Mouse (Mus musculus): ENCODE results near the gene Tmem231. TPM values are rescaled to one million over a fixed set of nuclear protein-coding genes. Genes with fewer than 3 reads are reported as not detected.

Tmem231 gene
- total RNA-seq, 1 experiment from 2014 or later = 3.6 TPM

DNA sequence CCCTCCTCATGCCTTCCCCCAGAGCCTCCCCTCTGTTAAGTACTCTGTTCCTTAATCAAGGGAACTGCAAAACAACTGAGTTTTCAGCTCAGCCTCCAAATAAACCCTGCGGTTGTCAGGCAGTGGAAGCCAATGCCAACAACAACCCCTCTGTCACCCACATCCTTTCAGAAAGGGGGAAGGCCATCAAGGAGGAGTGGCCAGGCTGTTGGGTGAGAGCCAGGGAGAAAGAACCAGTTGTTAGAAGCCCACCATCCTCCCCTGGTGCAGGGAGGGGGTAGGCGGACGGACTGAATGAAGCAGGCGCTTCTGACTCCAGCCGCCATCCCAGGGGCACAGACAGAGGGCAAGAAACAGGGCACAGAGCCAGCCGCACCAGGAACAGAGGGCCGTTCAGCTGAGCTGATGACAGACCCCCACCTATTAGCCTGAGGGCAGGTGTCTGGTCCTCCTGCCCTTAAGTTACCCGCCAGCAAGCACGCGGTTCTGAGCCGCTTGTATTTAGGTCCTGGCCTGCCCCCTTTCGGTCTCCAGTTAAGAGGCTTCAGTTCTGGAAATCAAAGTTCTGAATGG is 20.7 kb downstream of the Tmem231 start:
- peak; percentile 87 for ATAC-seq (replicated peaks; ENCODE audit: low read depth, poor library complexity, severe bottlenecking)

DNA sequence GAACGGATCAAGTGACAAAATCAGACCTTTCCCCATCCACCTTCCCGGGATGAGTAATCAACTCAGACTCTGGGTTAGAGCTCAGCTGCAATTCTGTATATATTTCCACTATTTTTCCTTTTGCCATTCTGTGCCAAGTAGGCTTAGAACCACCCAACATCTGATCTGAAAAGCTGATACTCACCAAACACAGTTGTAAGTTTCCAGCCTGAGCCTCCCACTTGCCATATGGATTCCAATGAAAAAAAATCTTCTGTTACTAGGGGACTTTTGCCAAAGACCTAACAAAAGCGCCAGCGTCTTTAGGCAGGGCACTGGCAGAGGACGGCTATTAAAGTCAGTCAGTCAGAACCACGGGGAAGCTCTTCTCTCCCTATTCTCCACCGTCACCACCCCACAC is 22.1 kb downstream of the Tmem231 start:
- ATAC-seq (replicated peaks; ENCODE audit: low read depth, poor library complexity, severe bottlenecking) = no peak

DNA sequence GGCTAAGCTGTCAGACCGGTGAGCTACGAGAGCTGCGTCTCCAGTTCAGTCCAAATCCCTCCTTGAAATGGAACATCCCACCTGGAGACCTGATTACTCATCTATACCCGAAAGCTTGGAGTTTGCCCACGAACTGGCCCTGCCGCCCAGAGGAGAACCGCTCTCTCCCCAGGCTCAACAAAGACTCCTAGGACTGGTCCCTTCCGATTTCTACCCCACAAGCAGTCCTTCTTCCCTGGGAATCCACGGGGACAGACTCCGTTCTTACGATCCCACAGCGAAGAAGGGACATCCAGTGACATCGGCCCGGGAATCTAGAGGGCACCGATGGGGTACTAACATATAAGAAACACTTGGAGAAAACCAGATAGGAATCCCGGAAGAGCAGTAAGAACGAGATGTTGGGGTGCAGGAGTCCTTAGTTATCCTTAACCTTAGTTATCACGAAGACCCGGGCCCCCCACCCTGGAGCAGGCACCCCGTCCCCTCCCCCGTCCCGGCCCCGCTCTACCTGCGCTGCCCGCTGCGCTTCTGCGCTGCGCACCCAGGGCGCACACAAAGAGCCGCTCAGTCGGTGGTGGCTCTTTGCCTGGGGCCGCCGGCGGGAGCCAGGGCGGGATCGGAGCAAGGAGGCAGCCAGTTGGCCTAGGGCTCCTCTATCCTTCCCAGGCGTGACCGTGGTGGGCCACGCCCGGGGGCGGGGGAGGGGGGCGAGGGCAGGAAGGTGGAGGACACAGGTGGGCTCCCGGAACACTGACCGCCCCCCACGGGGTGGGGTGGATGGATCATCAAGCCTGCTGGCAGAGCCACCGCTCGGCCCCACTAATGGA is 23.8 kb downstream of the Tmem231 start, which contains the start of gene Chst5:
Gene Chst5 (minus strand): TSS at position 827 of the 830 bp plus-strand sequence.
- ATAC-seq (replicated peaks; ENCODE audit: low read depth, poor library complexity, severe bottlenecking) = no peak

DNA sequence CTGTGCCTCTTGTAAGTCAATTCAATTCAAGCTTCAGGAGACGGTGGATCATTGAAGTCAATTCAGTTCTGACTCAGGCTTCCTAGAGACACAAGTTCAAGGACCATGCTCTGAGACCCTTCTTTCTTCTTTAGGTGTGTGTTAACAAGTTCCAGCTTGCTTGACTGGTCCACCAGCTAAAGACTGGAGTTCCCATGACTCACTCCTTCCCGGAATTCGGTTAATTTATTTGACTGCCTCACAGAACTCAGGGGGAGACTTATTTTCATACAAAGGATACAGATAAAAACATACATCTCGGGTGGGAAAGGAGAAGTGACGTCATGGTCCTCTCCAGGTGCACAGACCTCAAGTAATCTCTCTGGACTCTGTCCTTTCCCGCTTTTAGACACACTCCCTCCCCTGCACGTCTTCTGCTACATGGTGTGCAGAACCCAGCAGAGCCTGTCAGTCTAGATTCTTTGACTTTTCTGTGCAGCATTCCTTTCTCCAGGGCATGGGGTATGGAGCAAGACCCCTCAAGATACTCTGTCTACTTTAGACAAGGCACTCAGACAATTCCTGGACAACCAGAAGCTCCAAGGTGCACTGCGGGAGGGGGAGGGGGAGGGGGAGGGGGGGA is 28.1 kb downstream of the Tmem231 start:
- 0 out of 2 replicates have a peak, but pooled peaks have one; percentile 22 for ATAC-seq (replicated peaks; ENCODE audit: low read depth, poor library complexity, severe bottlenecking)

DNA sequence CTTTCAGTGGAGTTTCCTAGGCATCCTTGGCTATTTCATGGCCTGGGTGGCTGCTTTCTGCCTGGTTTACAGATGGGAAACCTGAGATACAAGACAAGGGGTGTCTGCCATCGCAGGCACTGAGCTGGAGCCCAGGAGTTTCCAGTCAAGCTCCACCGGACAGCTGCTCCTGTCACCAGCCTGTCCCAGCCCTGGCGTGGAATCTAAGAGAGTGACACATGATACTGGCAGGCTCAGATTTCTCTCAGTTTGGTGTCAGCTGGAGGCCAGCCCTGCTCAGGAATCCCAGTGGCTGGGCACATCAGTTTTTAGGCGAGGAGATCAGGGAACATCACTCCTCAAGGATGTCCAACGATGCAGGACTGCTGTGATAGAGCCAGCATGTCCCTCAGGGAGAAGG is 31.6 kb downstream of the Tmem231 start:
- no peak for ATAC-seq (replicated peaks; ENCODE audit: low read depth, poor library complexity, severe bottlenecking)

DNA sequence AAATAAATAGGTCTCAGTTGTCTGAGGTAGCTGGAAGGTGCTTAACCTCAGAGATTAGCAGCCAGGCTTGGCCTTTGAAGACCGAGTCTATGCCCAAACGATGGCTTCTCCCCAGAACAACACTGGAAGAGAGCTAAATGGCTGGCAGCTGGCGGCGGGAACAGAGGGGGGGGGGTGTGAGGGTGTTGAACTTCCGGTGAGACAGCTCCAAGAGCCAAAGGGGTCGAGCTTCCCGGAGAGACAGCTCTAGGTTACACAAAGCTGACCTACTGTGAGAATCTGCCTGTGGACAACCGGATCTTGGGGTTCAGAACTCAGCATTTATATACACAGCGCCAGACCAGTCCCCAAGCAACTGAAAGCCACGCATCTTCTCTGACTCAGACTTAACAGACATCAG is 35.1 kb downstream of the Tmem231 start:
- ATAC-seq (replicated peaks; ENCODE audit: low read depth, poor library complexity, severe bottlenecking) = no peak

DNA sequence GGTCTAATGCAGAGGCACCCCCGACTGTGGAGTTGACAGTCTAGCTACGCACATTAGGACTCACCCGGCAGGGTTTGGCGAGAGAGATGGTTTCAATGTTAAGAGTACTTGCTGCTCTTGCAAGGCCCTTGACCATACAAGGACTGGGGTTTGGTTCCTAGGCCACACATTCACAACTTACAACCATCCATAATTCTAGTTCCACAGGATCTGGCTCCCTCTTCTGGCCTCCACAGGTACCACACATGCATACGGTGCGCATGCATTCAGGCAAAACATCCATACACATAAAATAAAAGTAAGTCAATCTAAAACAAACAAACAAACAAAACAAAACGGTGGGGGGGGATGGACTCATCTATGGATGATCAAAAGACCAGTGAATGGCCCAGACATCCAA is 38.7 kb downstream of the Tmem231 start:
- ATAC-seq (replicated peaks; ENCODE audit: low read depth, poor library complexity, severe bottlenecking) = 0 out of 2 replicates have a peak, but pooled peaks have one; percentile 42

DNA sequence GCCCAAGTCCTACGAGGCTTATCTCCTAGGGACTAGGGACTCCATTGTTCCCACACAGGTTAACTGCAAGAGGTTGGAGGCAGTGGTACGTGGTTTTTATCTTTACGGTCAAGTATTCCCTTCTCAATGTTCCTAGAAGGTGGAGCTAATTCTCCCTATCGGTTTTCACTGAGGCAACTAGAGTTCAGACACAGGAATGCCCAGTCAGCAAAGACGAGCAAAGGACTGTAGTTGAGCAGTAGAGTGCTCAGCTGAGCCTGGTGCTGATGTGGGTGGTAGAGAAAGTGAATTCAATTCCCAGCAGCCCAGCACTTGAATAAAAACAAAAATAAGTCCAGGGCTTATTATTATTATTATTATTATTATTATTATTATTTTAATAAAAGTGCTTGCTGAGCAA is 41.1 kb downstream of the Tmem231 start:
- ATAC-seq (replicated peaks; ENCODE audit: low read depth, poor library complexity, severe bottlenecking) = no peak

DNA sequence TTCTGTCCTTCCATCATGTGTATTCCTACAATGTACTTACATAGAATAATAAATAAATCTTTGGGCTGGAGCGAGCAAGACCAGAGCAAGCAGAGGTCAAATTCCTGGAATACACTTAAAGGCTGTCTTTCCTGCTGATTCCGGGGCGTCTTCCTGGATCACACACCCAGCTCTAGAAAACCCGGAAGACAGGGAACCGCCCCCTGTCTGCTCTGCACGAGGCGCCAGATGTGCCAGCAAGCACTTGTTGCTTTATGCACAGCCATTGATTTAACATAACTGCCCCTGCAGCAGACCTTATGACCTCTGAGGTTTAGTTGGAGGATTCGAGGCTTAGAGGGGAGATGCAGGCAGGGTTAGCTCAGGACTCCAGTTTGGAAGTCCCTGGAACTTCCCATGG is 41.7 kb downstream of the Tmem231 start:
- ATAC-seq (replicated peaks; ENCODE audit: low read depth, poor library complexity, severe bottlenecking) = no peak

DNA sequence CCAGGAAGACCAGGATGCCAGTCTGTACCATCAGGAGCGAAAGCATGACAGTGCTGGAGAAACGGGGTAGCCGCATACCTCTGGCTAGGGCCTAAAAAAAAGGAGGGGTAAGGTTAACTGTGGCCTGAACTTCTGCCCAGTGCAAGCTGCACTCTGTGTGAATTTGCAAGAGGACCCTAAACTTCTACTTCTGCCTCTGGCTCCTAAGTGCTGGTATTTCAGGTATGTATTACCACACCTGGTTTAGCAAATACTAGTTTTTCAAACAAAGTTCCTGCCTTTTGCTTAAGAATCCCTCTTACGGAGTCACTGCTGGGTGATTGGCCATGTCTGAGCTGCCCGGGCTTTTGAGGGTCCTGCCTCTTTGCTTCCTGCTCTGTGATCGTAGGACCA is 42.8 kb downstream of the Tmem231 start:
- no peak for ATAC-seq (replicated peaks; ENCODE audit: low read depth, poor library complexity, severe bottlenecking)

DNA sequence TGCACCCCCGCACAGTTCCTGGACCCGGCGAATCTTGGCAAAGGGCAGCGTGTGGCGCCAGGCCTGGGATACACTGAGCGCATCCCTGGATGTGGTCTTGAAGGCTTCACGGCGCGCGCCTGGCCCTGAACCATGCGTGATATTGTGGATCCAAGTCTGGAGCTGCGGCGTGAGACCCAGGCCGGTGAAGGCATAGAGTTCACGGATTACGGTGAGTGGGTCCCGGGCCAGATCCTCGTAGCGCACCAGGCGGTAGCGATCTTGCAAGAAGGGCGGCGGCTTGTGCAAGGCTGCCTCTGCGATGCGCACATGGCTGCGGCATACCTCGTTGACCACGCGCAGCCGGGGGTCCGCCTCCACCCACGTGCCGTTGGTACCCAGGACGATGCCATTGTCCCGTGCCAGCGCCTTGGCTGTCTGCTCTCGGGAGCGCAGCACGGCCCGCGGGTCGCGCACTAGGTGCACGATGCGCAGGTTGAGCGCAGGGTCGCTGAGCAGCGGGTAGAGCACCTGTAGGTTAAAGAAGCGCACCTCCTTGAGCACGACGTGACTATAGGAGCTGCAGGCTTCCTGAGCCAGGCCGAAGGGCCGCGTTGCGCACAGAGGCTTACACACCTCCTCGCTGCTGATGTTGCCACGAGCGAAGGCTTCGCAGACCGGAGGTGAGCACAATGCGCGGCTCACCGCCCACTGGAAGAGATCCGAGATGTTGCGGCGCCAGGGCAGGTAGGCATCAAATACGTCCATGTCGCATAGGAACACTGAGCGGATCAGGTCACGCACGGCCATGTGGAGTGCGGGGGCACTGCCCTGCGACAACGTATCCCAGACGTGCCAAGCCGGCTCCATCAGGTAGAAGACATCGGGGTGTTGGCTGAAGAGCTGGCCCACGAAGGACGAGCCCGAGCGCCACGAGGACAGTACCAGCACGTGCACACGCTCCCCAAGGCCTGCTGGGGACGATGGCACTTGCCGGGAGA is 43.5 kb downstream of the Tmem231 start:
- ATAC-seq (replicated peaks; ENCODE audit: low read depth, poor library complexity, severe bottlenecking) = peak; percentile 47

DNA sequence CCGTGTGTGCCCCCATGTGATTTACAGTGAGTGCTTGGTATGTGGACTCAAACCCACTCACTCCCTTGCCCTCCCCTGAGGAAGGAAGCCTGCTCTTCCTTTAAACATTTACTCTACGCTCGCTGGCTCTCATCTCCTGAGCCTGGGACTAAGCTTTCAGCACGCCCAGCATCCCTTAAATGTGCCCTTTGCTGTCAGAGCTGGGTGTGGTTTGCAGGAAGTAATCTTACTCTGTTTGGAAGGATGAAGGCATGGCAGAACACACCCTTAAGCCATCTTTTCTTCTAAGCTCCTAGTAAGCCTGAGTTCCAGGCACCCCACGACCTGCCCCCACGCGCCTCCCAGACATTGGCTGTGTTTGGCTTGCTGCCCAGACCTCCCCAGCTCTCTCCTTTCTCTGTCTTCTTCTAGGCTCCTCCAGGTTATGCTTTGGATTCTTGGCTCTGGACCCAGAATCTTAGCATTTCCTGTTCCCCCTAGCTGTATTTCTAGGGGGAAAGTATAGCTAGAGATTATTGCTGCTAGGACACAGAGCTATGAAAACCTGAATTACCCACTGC is 45.5 kb downstream of the Tmem231 start:
- no peak for ATAC-seq (replicated peaks; ENCODE audit: low read depth, poor library complexity, severe bottlenecking)

DNA sequence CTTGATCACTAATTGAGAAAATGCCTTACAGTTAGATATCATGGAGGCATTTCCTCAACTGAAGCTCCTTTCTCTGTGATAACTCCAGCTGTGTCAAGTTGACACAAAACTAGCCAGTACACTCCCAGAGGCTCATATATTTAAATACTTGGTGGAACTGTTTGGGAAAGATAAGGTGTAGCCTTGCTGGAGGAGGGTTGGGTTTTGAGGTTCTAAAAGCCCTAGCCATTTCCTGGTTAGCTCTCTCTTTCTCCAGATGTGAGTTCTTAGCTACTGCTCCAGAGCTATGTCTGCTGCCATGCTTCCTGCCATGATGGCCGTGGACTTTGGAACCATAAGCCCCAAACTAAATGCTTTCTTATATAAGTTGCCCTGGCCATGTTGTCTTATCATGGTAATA is 46.2 kb downstream of the Tmem231 start:
- peak; percentile 39; the same call in 1 of the 2 replicates for ATAC-seq (replicated peaks; ENCODE audit: low read depth, poor library complexity, severe bottlenecking)

DNA sequence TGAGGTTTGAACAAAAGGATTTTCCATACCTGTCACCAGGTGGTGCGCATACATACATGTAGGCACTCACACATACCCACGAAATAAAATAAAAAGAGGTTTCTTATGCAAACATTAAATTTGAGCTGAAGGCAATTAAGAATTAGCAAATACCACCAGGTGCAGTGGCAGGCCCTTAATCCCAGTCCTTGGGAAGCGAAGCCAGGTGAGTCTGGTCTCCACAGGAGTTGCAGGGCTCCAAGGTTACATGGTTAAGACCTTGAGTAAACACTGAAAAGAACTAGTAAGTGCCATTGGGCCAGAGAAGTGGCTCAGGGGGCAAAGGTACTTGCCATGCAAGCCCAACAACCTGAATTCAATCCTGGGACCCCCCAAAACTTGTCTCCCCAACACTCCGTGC is 50.1 kb downstream of the Tmem231 start:
- ATAC-seq (replicated peaks; ENCODE audit: low read depth, poor library complexity, severe bottlenecking) = no peak

DNA sequence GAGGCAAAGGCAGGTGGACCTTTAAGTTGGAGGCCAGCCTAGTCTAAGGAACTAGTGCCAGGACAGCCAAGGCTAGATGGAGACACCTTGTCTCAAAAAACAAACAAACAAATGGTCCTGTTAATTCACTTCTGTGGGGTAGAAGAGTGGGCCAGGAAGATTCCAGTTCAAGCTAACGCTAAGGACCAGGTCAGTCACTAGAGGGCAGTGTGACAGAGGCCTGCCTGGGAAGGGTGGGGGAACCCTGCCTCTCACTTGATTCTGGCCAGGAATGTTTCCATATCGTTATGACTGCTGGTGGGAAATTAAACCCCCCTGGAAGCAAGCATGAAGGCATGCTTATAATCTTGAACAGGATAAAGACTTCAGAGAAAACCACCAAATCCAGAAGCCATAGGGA is 52.1 kb downstream of the Tmem231 start:
- ATAC-seq (replicated peaks; ENCODE audit: low read depth, poor library complexity, severe bottlenecking) = peak; percentile 82

DNA sequence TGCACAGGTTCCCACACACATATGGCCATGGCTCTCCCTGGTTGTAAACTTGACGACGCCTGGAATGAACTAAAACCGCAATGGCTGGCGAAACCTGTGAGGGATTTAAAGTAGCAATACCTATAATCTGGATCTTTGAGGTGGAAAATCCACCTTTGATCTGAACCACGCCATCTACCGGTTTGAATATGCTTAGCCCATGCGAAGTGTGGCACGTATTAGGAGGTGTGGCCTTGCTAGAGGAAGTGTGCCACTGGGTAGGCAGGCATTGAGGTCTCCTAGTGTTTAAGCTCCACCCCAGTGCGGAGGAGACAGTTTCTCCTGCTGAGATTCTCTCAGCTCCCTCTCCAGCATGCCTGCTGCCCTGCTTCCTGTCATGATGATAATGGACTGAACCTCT is 56.0 kb downstream of the Tmem231 start:
- ATAC-seq (replicated peaks; ENCODE audit: low read depth, poor library complexity, severe bottlenecking) = no peak

DNA sequence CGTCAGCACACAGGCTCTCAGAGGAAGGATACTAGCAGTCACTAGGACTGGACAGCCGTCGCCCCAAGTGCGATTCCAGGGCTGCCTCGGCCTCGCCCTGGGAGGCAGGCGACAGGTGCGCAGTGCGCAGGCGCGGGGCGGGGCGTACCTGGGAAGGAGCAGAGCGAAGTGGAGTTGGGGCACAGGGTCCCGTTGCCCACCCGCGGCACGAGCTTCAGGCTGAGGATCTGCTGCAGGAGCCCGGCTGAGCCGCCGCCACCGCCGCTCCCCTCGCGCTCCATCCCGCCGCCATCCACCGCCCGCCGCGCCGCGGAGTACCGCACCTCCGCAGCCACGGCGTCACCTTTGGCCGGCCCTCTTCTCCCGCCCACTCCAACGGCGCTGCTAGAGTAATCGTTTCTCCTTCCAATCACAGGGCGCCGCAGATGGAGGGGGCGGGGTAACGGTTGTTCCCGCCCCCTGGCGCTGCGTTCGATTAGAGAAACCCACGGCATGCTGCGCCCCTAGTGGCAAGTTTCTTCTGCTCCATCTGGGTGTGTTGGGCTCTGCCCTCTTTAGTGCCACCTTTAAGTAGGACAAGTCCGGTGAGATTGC is 57.2 kb downstream of the Tmem231 start, which contains the start of gene Tmem170:
Gene Tmem170 (minus strand): TSS at position 396 of the 594 bp plus-strand sequence.
- ATAC-seq (replicated peaks; ENCODE audit: low read depth, poor library complexity, severe bottlenecking) = peak; percentile 98

DNA sequence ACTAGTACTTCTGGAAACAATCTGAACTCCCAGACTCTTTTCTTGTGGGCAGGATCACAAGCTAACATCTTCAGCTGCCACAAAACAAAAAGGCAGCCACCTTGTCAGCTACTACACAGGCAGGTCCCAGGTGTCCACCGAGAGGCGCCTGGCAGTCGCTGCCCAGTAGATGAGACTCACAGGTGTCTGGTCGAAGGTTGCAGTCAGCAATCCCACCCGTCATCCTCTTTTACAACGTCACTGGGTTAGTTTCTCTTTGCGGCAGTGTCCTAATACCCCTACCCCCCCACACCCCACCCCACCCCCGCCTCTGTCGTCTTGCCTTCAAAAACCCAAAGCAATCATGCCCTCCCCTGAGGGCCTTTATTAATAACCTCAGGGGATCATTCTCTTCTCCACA is 57.9 kb downstream of the Tmem231 start:
- ATAC-seq (replicated peaks; ENCODE audit: low read depth, poor library complexity, severe bottlenecking) = no peak

DNA sequence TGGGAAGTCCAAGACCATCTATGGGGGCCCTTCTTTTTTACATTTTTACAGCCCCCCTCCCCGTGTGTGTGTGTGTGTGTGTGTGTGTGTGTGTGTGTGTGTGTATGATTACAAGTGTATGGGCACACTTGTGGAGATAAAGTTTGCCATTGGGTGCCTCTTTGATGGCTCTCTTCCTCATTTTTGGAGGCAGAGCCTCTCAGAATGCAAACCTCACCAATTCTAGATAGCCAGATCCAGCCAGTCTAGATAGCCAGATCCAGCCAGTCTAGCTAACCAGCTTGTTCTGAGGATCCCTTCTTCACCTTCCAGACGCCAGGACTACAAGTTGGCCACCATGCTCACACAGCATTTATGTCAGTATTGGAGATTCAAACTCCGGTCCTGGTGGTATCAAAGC is 62.4 kb downstream of the Tmem231 start:
- 0 out of 2 replicates have a peak, but pooled peaks have one; percentile 8 for ATAC-seq (replicated peaks; ENCODE audit: low read depth, poor library complexity, severe bottlenecking)

Measured in common myeloid progenitor, adult 5-6 weeks (primary cell).